Mouse (Mus musculus): ENCODE measurements around the gene Ppp1r3g. TPM values are rescaled to one million over a fixed set of nuclear protein-coding genes. Genes with fewer than 3 reads are reported as not detected.
"Not testable (repeated sequence)": the region's sequence is repeated elsewhere in the genome, so short reads cannot be mapped to it uniquely, and the experiment has no call there.

Ppp1r3g gene
- polyA plus RNA-seq, 1 experiment, result not detected

DNA sequence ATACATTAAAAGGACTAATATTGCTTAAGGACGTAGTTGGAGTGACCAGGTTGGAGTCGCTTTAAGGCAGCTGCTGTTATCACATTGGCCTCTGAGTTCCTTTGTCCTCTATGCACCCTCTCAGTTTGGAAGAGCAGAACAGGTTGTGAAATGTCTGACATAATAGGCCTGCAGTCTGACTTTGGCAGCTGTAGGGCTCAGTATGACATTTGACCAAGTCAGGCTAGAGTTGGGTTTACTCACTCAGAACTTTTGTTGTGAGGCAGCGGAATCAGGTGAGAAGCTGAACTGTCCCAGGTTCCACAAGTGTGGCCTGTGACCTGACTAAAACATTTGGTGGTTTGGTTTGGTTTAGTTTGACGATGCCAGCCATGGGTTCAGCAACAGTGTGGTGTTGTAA, 4.9 kb downstream of the Ppp1r3g start:
- Histone ChIP-seq H3K4me3 (ENCODE audit: insufficient read depth, low read length) (no peak overlapping the region), H3K27ac (ENCODE audit: insufficient read depth, low read length) (no peak overlapping the region), H3K4me1 (ENCODE audit: control insufficient read depth, insufficient read depth, low read length) (no peaks in the 10 kb centered on the region)
- TF ChIP-seq CTCF (IDR thresholded peaks at IDR 0.05; ENCODE audit: borderline replicate concordance, insufficient read depth, low read length) (no peak), POLR2A (IDR thresholded peaks at IDR 0.05; ENCODE audit: low read depth, low read length) (no peak)

- Histone ChIP-seq H3K27ac (ENCODE audit: insufficient read depth, low read length) (no peak overlapping the region), H3K4me1 (ENCODE audit: control insufficient read depth, insufficient read depth, low read length) (no peaks in the 10 kb centered on the region), H3K4me3 (ENCODE audit: insufficient read depth, low read length) (peak overlapping the region; percentile 52)
- TF ChIP-seq CTCF (IDR thresholded peaks at IDR 0.05; ENCODE audit: borderline replicate concordance, insufficient read depth, low read length) (no peak), POLR2A (IDR thresholded peaks at IDR 0.05; ENCODE audit: low read depth, low read length) (no peak)
These were observed 9.1 kb downstream of the Ppp1r3g start for GRCm38 (mm10) chr13:35967690-35968089.

GRCm38 (mm10) chr13:35968131-35968718, 9.6 kb downstream of the Ppp1r3g start:
- Histone ChIP-seq H3K4me3 (ENCODE audit: insufficient read depth, low read length) (peak overlapping the region; percentile 52), H3K27ac (ENCODE audit: insufficient read depth, low read length) (no peak overlapping the region), H3K4me1 (ENCODE audit: control insufficient read depth, insufficient read depth, low read length) (no peaks in the 10 kb centered on the region)
- TF ChIP-seq POLR2A (IDR thresholded peaks at IDR 0.05; ENCODE audit: low read depth, low read length) (no peak), CTCF (IDR thresholded peaks at IDR 0.05; ENCODE audit: borderline replicate concordance, insufficient read depth, low read length) (no peak)

GRCm38 (mm10) chr13:35968719-35969430, 10.2 kb downstream of the Ppp1r3g start:
- TF ChIP-seq POLR2A (IDR thresholded peaks at IDR 0.05; ENCODE audit: low read depth, low read length), result no peak
- no peak for TF ChIP-seq CTCF (IDR thresholded peaks at IDR 0.05; ENCODE audit: borderline replicate concordance, insufficient read depth, low read length)

GRCm38 (mm10) chr13:35969431-35969721, 10.7 kb downstream of the Ppp1r3g start:
- Histone ChIP-seq H3K27ac (ENCODE audit: insufficient read depth, low read length) (no peak overlapping the region), H3K4me1 (ENCODE audit: control insufficient read depth, insufficient read depth, low read length) (no peaks in the 10 kb centered on the region), H3K4me3 (ENCODE audit: insufficient read depth, low read length) (peak overlapping the region; percentile 52)
- TF ChIP-seq CTCF (IDR thresholded peaks at IDR 0.05; ENCODE audit: borderline replicate concordance, insufficient read depth, low read length) (no peak), POLR2A (IDR thresholded peaks at IDR 0.05; ENCODE audit: low read depth, low read length) (no peak)

More at GRCm38 (mm10) chr13:35968719-35969430, 10.2 kb downstream of the Ppp1r3g start:
- peak overlapping the region; percentile 52 for H3K4me3 ChIP-seq (ENCODE audit: insufficient read depth, low read length)
- no peak overlapping the region for H3K27ac ChIP-seq (ENCODE audit: insufficient read depth, low read length)
- H3K4me1 ChIP-seq (ENCODE audit: control insufficient read depth, insufficient read depth, low read length), result no peaks in the 10 kb centered on the region

GRCm38 (mm10) chr13:35969829-35970228, 11.2 kb downstream of the Ppp1r3g start:
- TF ChIP-seq CTCF (IDR thresholded peaks at IDR 0.05; ENCODE audit: borderline replicate concordance, insufficient read depth, low read length), result no peak
- TF ChIP-seq POLR2A (IDR thresholded peaks at IDR 0.05; ENCODE audit: low read depth, low read length), result no peak

DNA sequence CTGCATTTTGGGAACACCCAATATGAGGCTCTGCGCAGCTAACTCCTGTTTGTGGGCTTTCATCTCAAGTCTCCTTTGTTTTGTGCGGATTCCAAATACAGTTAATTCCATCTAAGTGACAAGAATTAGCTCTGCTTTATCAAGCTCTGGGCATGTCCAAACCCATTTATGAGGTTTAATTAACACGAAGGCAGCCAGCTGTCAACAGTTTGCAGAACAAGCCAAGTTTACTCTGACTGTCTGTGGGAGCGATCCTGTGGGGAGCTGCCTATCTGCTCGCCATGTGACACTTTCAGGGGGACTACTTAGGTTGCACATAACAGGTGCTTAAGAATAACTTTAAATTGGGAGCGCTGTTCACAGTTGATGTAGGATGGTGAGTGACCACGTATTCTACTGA, 18.3 kb downstream of the Ppp1r3g start:
- TF ChIP-seq POLR2A (IDR thresholded peaks at IDR 0.05; ENCODE audit: low read depth, low read length), result no peak
- TF ChIP-seq CTCF (IDR thresholded peaks at IDR 0.05; ENCODE audit: borderline replicate concordance, insufficient read depth, low read length), result no peak
- no peak overlapping the region for H3K27ac ChIP-seq (ENCODE audit: insufficient read depth, low read length)
- no peak overlapping the region for H3K4me3 ChIP-seq (ENCODE audit: insufficient read depth, low read length)
- no peaks in the 10 kb centered on the region for H3K4me1 ChIP-seq (ENCODE audit: control insufficient read depth, insufficient read depth, low read length)

More at GRCm38 (mm10) chr13:35969829-35970228, 11.2 kb downstream of the Ppp1r3g start:
- peak overlapping the region; percentile 52; the same call in 1 of the 2 replicates for H3K4me3 ChIP-seq (ENCODE audit: insufficient read depth, low read length)
- no peaks in the 10 kb centered on the region for H3K4me1 ChIP-seq (ENCODE audit: control insufficient read depth, insufficient read depth, low read length)
- H3K27ac ChIP-seq (ENCODE audit: insufficient read depth, low read length), result no peak overlapping the region

- TF ChIP-seq POLR2A (IDR thresholded peaks at IDR 0.05; ENCODE audit: low read depth, low read length), result no peak
- TF ChIP-seq CTCF (IDR thresholded peaks at IDR 0.05; ENCODE audit: borderline replicate concordance, insufficient read depth, low read length), result no peak
- H3K4me3 ChIP-seq (ENCODE audit: insufficient read depth, low read length), result no peak overlapping the region
These were observed 21.8 kb downstream of the Ppp1r3g start for GRCm38 (mm10) chr13:35980471-35980870.

DNA sequence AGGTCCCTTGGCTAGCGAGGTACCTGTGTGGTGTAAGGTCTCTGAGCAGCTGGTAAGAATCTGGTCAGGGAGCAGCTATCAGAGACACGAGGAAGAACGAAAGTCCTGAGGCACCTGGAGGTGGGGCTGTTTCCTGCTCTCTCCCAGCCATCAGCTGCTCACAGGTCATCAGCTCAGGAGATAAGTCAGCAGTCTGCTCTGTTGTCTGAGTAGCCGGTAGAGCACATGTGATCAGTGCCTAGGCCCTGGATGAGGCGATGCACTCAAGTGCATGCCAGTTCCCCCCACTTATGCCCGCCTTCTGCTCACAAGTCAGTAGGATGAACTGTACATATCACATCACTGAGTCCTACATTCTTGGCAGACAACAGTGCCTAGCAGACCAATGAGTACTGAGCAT, 24.3 kb downstream of the Ppp1r3g start:
- no peaks in the 10 kb centered on the region for H3K4me1 ChIP-seq (ENCODE audit: control insufficient read depth, insufficient read depth, low read length)

More at GRCm38 (mm10) chr13:35980471-35980870, 21.8 kb downstream of the Ppp1r3g start:
- Histone ChIP-seq H3K27ac (ENCODE audit: insufficient read depth, low read length) (no peak overlapping the region), H3K4me1 (ENCODE audit: control insufficient read depth, insufficient read depth, low read length) (no peaks in the 10 kb centered on the region)

GRCm38 (mm10) chr13:35989329-35989728, 30.7 kb downstream of the Ppp1r3g start:
- H3K4me1 ChIP-seq (ENCODE audit: control insufficient read depth, insufficient read depth, low read length), result no peaks in the 10 kb centered on the region
- H3K27ac ChIP-seq (ENCODE audit: insufficient read depth, low read length), result no peak overlapping the region
- H3K4me3 ChIP-seq (ENCODE audit: insufficient read depth, low read length), result no peak overlapping the region
- TF ChIP-seq CTCF (IDR thresholded peaks at IDR 0.05; ENCODE audit: borderline replicate concordance, insufficient read depth, low read length) (no peak), POLR2A (IDR thresholded peaks at IDR 0.05; ENCODE audit: low read depth, low read length) (no peak)

More for the DNA sequence above, 24.3 kb downstream of the Ppp1r3g start:
- no peak overlapping the region for H3K27ac ChIP-seq (ENCODE audit: insufficient read depth, low read length)
- no peak for TF ChIP-seq POLR2A (IDR thresholded peaks at IDR 0.05; ENCODE audit: low read depth, low read length)
- TF ChIP-seq CTCF (IDR thresholded peaks at IDR 0.05; ENCODE audit: borderline replicate concordance, insufficient read depth, low read length), result no peak
- H3K4me3 ChIP-seq (ENCODE audit: insufficient read depth, low read length), result no peak overlapping the region

DNA sequence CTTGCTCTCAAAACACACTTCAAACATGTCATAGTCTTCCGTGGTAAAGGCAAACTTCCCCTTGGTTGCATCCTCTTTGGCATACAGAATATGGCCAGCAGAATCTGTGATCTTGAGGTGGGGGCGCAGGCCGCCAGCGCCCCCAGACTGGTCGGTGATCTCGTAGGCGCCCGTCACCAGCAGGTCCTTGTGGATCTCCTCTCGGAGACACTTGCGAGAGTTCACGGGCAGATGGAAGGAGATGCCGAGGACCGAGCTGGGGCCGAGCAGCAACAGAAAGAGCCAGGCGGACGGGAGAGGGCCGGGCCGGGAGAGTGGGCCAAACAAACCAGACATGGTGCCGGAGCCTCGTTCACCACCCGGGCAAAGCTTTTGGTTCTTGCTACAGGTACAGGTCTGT, 32.5 kb downstream of the Ppp1r3g start:
- not testable (repeated sequence) for H3K4me1 ChIP-seq (ENCODE audit: control insufficient read depth, insufficient read depth, low read length); H3K4me3 ChIP-seq (ENCODE audit: insufficient read depth, low read length)

More for the DNA sequence above, 32.5 kb downstream of the Ppp1r3g start:
- H3K27ac ChIP-seq (ENCODE audit: insufficient read depth, low read length), result not testable (repeated sequence)

Data from embryonic fibroblast, embryonic 13.5 days (primary cell).